Mouse (Mus musculus): Measurements from ENCODE around the gene Calm5. TPM values are rescaled to one million over a fixed set of nuclear protein-coding genes. Genes with fewer than 3 reads are reported as not detected.

Calm5 gene
- polyA plus RNA-seq, 1 experiment: not detected

DNA sequence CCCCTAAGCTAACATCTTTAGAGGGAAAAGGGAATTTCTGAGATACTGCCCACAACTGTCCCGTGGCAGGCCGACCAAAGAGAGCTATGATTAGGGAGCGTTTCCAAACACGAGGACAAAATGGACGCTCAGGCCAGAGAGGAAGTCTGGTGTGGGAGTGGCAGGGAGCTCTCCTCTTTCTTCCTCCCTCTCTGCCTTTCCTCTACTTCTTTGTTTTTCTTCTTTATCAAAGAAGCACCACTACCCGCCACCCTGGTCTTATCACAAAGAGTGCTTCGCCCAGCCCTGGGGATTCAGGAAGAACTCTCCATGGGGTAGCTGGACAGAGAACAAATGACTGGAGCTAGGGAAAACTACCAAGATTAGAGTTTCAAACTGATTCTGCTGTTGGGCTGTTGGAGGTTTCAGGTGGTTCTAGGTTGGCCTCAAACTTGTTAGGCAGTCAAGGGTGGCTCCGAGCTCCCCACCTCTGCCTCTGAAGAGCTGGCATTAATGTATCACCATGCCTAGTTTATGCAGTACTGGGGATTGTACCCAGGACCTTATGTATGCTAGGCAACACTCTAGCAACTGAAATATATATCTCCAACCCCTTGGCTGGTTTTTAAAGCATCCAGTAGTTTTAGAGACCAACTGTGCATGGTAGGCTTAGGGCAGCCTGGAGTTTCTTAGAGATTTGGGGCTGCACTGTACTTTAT, 12.5 kb downstream of the Calm5 start:
- H3K4me3 ChIP-seq (ENCODE audit: extremely low read depth, insufficient read depth, insufficient read length): no peak overlapping the region
- WGBS: 77% methylated on average over 8 of the region's 8 CpGs
- H3K27me3 ChIP-seq (ENCODE audit: control insufficient read depth, insufficient read depth, low read length): no peaks in the 10 kb centered on the region
- H3K36me3 ChIP-seq (ENCODE audit: control insufficient read depth, insufficient read depth, low read length): no peaks in the 10 kb centered on the region
- H3K27ac ChIP-seq (ENCODE audit: insufficient read depth, low read length): peak overlapping the region; percentile 32; the same call in 1 of the 2 replicates
- DNase-seq (ENCODE audit: low read depth in 1 of 2, low spot score in 2 of 2): no peak
- no peaks in the 10 kb centered on the region for H3K4me1 ChIP-seq (ENCODE audit: control insufficient read depth, insufficient read depth, insufficient read length)
- TF ChIP-seq CTCF (IDR thresholded peaks at IDR 0.05; ENCODE audit: extremely low read depth, insufficient read depth, insufficient read length, insufficient replicate concordance) (no peak), POLR2A (IDR thresholded peaks at IDR 0.05; ENCODE audit: low read depth, low read length) (no peak)

DNA sequence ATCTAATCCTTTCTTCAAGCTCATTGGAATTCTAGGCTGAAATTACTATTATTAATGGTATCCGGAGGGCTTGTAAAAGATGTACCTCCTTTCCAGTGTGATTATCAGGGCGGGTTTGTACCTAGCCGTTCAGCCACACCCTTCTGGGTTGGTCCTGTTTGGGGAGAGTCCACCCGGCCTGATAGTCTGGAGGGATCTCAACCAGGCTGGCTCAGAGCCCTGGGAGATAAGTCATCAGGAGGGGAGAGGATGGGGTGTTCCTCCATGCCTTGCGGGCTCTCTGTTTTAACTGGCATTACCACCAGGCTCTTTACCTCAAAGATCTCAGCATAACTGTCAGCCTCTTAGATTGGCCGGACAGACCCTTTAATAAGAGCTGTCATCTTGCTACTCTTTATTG, 13.2 kb downstream of the Calm5 start:
- 82% methylated on average over 6 of the region's 6 CpGs for WGBS
- no peak overlapping the region for H3K27ac ChIP-seq (ENCODE audit: insufficient read depth, low read length)

DNA sequence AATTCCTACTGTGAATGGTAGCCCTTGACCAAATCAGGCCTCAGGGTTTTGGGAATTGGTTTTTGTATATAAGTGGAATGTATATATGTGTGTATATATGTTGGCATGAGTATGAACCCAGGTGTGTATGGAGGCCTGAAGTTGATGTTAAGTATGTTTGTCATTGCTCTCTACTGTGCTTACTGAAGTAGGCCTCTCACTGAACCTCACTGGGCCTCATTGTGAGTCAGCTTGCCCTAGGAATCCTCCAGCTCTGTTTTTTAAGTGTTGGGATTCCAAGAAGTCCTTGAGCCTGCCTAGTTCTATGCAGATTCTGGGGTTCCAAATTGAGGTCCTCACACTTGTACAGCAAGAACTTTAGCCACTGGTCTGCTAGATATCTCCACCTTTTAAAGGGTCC, 15.9 kb downstream of the Calm5 start:
- H3K27ac ChIP-seq (ENCODE audit: insufficient read depth, low read length): no peak overlapping the region

More for the DNA sequence above, 13.2 kb downstream of the Calm5 start:
- Histone ChIP-seq H3K4me1 (ENCODE audit: control insufficient read depth, insufficient read depth, insufficient read length) (no peaks in the 10 kb centered on the region), H3K36me3 (ENCODE audit: control insufficient read depth, insufficient read depth, low read length) (no peaks in the 10 kb centered on the region), H3K4me3 (ENCODE audit: extremely low read depth, insufficient read depth, insufficient read length) (no peak overlapping the region), H3K27me3 (ENCODE audit: control insufficient read depth, insufficient read depth, low read length) (no peaks in the 10 kb centered on the region)
- DNase-seq (ENCODE audit: low read depth in 1 of 2, low spot score in 2 of 2): no peak
- TF ChIP-seq CTCF (IDR thresholded peaks at IDR 0.05; ENCODE audit: extremely low read depth, insufficient read depth, insufficient read length, insufficient replicate concordance): no peak
- no peak for TF ChIP-seq POLR2A (IDR thresholded peaks at IDR 0.05; ENCODE audit: low read depth, low read length)

DNA sequence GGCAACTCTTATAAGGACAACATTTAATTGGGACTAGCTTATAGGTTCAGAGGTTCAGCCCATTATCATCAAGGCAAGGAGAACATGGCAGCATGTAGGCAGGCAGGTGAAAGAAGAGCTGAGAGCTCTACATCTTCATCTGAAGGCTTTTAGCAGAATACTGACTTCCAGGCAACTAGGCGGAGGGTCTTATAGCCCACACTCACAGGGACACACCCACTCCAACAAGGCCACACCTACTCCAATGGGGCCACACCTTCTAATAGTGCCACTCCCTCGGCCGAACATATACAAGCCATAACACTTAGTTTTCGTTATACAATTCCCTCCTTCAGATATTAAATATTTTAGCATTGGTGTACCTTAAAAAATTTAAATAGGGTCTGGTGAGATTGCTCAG, 18.9 kb downstream of the Calm5 start:
- TF ChIP-seq CTCF (IDR thresholded peaks at IDR 0.05; ENCODE audit: extremely low read depth, insufficient read depth, insufficient read length, insufficient replicate concordance) (no peak), POLR2A (IDR thresholded peaks at IDR 0.05; ENCODE audit: low read depth, low read length) (no peak)
- H3K27me3 ChIP-seq (ENCODE audit: control insufficient read depth, insufficient read depth, low read length): no peaks in the 10 kb centered on the region
- H3K27ac ChIP-seq (ENCODE audit: insufficient read depth, low read length): no peak overlapping the region
- WGBS: 97% methylated on average over 4 of the region's 4 CpGs
- no peaks in the 10 kb centered on the region for H3K4me1 ChIP-seq (ENCODE audit: control insufficient read depth, insufficient read depth, insufficient read length)
- no peak for DNase-seq (ENCODE audit: low read depth in 1 of 2, low spot score in 2 of 2)
- no peaks in the 10 kb centered on the region for H3K36me3 ChIP-seq (ENCODE audit: control insufficient read depth, insufficient read depth, low read length)
- no peak overlapping the region for H3K4me3 ChIP-seq (ENCODE audit: extremely low read depth, insufficient read depth, insufficient read length)

More for the DNA sequence above, 15.9 kb downstream of the Calm5 start:
- no peaks in the 10 kb centered on the region for H3K4me1 ChIP-seq (ENCODE audit: control insufficient read depth, insufficient read depth, insufficient read length)
- DNase-seq (ENCODE audit: low read depth in 1 of 2, low spot score in 2 of 2): no peak
- TF ChIP-seq POLR2A (IDR thresholded peaks at IDR 0.05; ENCODE audit: low read depth, low read length): no peak
- TF ChIP-seq CTCF (IDR thresholded peaks at IDR 0.05; ENCODE audit: extremely low read depth, insufficient read depth, insufficient read length, insufficient replicate concordance): no peak
- H3K27me3 ChIP-seq (ENCODE audit: control insufficient read depth, insufficient read depth, low read length): no peaks in the 10 kb centered on the region
- H3K4me3 ChIP-seq (ENCODE audit: extremely low read depth, insufficient read depth, insufficient read length): no peak overlapping the region
- H3K36me3 ChIP-seq (ENCODE audit: control insufficient read depth, insufficient read depth, low read length): no peaks in the 10 kb centered on the region

- no peak for DNase-seq (ENCODE audit: low read depth in 1 of 2, low spot score in 2 of 2)
- 93% methylated on average over 6 of the region's 6 CpGs for WGBS
- Histone ChIP-seq H3K27ac (ENCODE audit: insufficient read depth, low read length) (no peak overlapping the region), H3K36me3 (ENCODE audit: control insufficient read depth, insufficient read depth, low read length) (no peaks in the 10 kb centered on the region), H3K4me3 (ENCODE audit: extremely low read depth, insufficient read depth, insufficient read length) (no peak overlapping the region), H3K4me1 (ENCODE audit: control insufficient read depth, insufficient read depth, insufficient read length) (no peaks in the 10 kb centered on the region), H3K27me3 (ENCODE audit: control insufficient read depth, insufficient read depth, low read length) (no peaks in the 10 kb centered on the region)
- no peak for TF ChIP-seq POLR2A (IDR thresholded peaks at IDR 0.05; ENCODE audit: low read depth, low read length)
- TF ChIP-seq CTCF (IDR thresholded peaks at IDR 0.05; ENCODE audit: extremely low read depth, insufficient read depth, insufficient read length, insufficient replicate concordance): no peak
Observed at GRCm38 (mm10) chr13:3876448-3876847, 22.5 kb downstream of the Calm5 start.

GRCm38 (mm10) chr13:3877185-3877584, 23.2 kb downstream of the Calm5 start:
- WGBS: 85% methylated on average over 6 of the region's 6 CpGs
- no peaks in the 10 kb centered on the region for H3K27me3 ChIP-seq (ENCODE audit: control insufficient read depth, insufficient read depth, low read length)
- no peak for TF ChIP-seq CTCF (IDR thresholded peaks at IDR 0.05; ENCODE audit: extremely low read depth, insufficient read depth, insufficient read length, insufficient replicate concordance)
- no peak for TF ChIP-seq POLR2A (IDR thresholded peaks at IDR 0.05; ENCODE audit: low read depth, low read length)

GRCm38 (mm10) chr13:3877679-3878220, 23.8 kb downstream of the Calm5 start:
- TF ChIP-seq POLR2A (IDR thresholded peaks at IDR 0.05; ENCODE audit: low read depth, low read length) (no peak), CTCF (IDR thresholded peaks at IDR 0.05; ENCODE audit: extremely low read depth, insufficient read depth, insufficient read length, insufficient replicate concordance) (no peak)
- Histone ChIP-seq H3K27me3 (ENCODE audit: control insufficient read depth, insufficient read depth, low read length) (no peaks in the 10 kb centered on the region), H3K4me3 (ENCODE audit: extremely low read depth, insufficient read depth, insufficient read length) (no peak overlapping the region), H3K4me1 (ENCODE audit: control insufficient read depth, insufficient read depth, insufficient read length) (no peaks in the 10 kb centered on the region), H3K36me3 (ENCODE audit: control insufficient read depth, insufficient read depth, low read length) (0 out of 2 replicates have a peak, but pooled peaks cover 2% of the 10 kb centered on the region), H3K27ac (ENCODE audit: insufficient read depth, low read length) (no peak overlapping the region)
- DNase-seq (ENCODE audit: low read depth in 1 of 2, low spot score in 2 of 2): no peak
- 79% methylated on average over 4 of the region's 4 CpGs for WGBS

More at GRCm38 (mm10) chr13:3877185-3877584, 23.2 kb downstream of the Calm5 start:
- H3K4me3 ChIP-seq (ENCODE audit: extremely low read depth, insufficient read depth, insufficient read length): no peak overlapping the region
- H3K36me3 ChIP-seq (ENCODE audit: control insufficient read depth, insufficient read depth, low read length): 0 out of 2 replicates have a peak, but pooled peaks cover 2% of the 10 kb centered on the region
- DNase-seq (ENCODE audit: low read depth in 1 of 2, low spot score in 2 of 2): no peak
- H3K4me1 ChIP-seq (ENCODE audit: control insufficient read depth, insufficient read depth, insufficient read length): no peaks in the 10 kb centered on the region
- H3K27ac ChIP-seq (ENCODE audit: insufficient read depth, low read length): no peak overlapping the region

Data from spleen, adult 2 months (tissue).